Mouse (Mus musculus) heart, postnatal 14 days (tissue): Measurements from ENCODE around the gene Abat. TPM values are rescaled to one million over a fixed set of nuclear protein-coding genes. Genes with fewer than 3 reads are reported as not detected.

Experiments used
- DNase-seq, 2 experiments: peaks; one replicate each; pipeline ENCODE4 v3.0.0; 2021 to 2022
- intact Hi-C: fragments of 180-260 bp; cut with DNase I; formaldehyde crosslinking; loops from one replicate; pipeline ENCODE4 v1.15.1; 2025
- microRNA-seq, 2 experiments: library from miRNA; unstranded; fragments of <30 nt; microRNA quantifications; one replicate each; pipeline ENCODE4 v1.2.0; 2021 to 2022
- total RNA-seq, 2 experiments: library from RNA; stranded (reverse); gene quantifications; 2 replicates each; pipeline ENCODE4 v1.2.3; 2021

Abat gene
- total RNA-seq, 2 experiments from 2014 or later, result 5.7 to 6.6 TPM

- intact Hi-C loops, result no loop called here
- DNase-seq, result no peak
Observed at GRCm38 (mm10) chr16:8665367-8665766, 152.1 kb downstream of the Abat start.

- intact Hi-C loops, result no loop called here
- DNase-seq, result peak; percentile 56 to 61
Observed at GRCm38 (mm10) chr16:8666452-8666851, 153.2 kb downstream of the Abat start.

- peak; percentile 30 to 51 for DNase-seq
- intact Hi-C loops, result no loop called here
Observed at GRCm38 (mm10) chr16:8667261-8667660, 154.0 kb downstream of the Abat start.

GRCm38 (mm10) chr16:8667814-8668213 lies 154.6 kb downstream of the Abat start:
- intact Hi-C loops, result no loop called here

GRCm38 (mm10) chr16:8668386-8668785 lies 155.2 kb downstream of the Abat start:
- DNase-seq, result no peak
- intact Hi-C loops, result no loop called here

More at GRCm38 (mm10) chr16:8667814-8668213, 154.6 kb downstream of the Abat start:
- peak; percentile 43 to 51 for DNase-seq

DNA sequence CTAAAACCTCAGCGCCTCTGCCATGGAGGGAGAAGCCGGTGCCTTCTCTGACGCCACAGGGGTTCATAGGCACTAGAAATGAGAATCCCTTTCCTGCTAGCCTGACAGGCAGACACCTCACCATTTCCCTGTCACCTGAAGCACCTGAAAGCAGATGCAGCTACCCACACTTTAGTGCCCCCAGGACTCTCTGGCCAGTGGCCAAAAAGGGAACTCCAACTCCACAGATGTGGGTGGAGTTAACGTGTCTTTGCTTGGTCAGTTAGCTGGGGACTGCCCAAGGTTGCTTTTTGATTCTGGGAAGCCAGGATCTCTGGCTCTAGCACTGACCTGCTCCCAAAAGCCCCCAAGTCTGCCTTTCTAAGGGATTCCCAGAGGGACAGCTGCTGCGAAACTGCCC lies 156.2 kb downstream of the Abat start:
- no peak for DNase-seq

GRCm38 (mm10) chr16:8670041-8671035 lies 157.1 kb downstream of the Abat start:
- no peak for DNase-seq
- intact Hi-C loops, result loop anchor here (5.0 kb wide), 1 partner anchor 158 kb away; the partner anchor contains the start of gene Abat

More for the DNA sequence above, 156.2 kb downstream of the Abat start:
- intact Hi-C loops, result no loop called here

Small RNAs within 50 kb of the gene (microRNA-seq; reads per million reads assigned to microRNA genes)
- gene Gm22137, result 0 reads per million in 2 experiments

Other genes starting within 250 kb of the Abat start
- gene Tmem114, start 88.3 kb upstream of the Abat start, total RNA-seq, result not detected
- 10 to 100 TPM; 21.4 to 25.3 TPM for gene Mettl22, start 42.6 kb upstream of the Abat start, total RNA-seq
- 10 to 100 TPM; 30.0 to 32.2 TPM for gene Pmm2, start 124.2 kb downstream of the Abat start, total RNA-seq
- 10 to 100 TPM; 15.5 to 15.6 TPM for gene Tmem186, start 124.3 kb downstream of the Abat start, total RNA-seq
- gene Carhsp1, start 158.7 kb downstream of the Abat start, total RNA-seq, result 10 to 100 TPM; 23.7 to 24.9 TPM
- not detected for gene Gm5767, start 167.3 kb downstream of the Abat start, total RNA-seq